ENCODE assay signal across 8 mouse cellular contexts in genomic region chr8:93812566-93813404, GRCm38 (mm10). TPM values are rescaled to one million over a fixed set of nuclear protein-coding genes. Genes with fewer than 3 reads are reported as not detected.
DNase-seq lines count a peak whose midpoint lies in the region; ATAC-seq and TF ChIP-seq lines count a peak whose summit lies in the region.

No protein-coding gene starts in this region.

- TF ChIP-seq CTCF in gastrocnemius, adult 2 months (IDR thresholded peaks at IDR 0.05), result no peak
- TF ChIP-seq CTCF in hindbrain, postnatal 0 days (IDR thresholded peaks at IDR 0.05; ENCODE audit: low read depth), result no peak

- peak overlapping the region; percentile 65 for H3K4me3 ChIP-seq in gastrocnemius, adult 2 months
- H3K4me3 ChIP-seq in megakaryocyte, embryonic 14.5 days (replicated peaks), result peak overlapping the region; percentile 46
- peak overlapping the region; percentile 90 for H3K4me3 ChIP-seq in hindbrain, postnatal 0 days (ENCODE audit: low read length)
- H3K4me3 ChIP-seq in neural tube, embryonic 12.5 days, result peak overlapping the region; percentile 72

- peaks cover 29% of the 10 kb centered on the region for H3K4me1 ChIP-seq in megakaryocyte, embryonic 14.5 days
- H3K4me1 ChIP-seq in hindbrain, postnatal 0 days (ENCODE audit: insufficient read depth, low read length), result peaks cover 11% of the 10 kb centered on the region; the same call in 1 of the 2 replicates
- H3K4me1 ChIP-seq in neural tube, embryonic 12.5 days, result peaks cover 28% of the 10 kb centered on the region

- H3K4me2 ChIP-seq in hindbrain, postnatal 0 days (ENCODE audit: low read depth, low read length), result peak overlapping the region; percentile 92
- peak overlapping the region; percentile 64 for H3K4me2 ChIP-seq in neural tube, embryonic 12.5 days (replicated peaks)

- no peak for DNase-seq in gastrocnemius, adult 2 months
- no peak for DNase-seq in gastrocnemius, adult 8-10 months (ENCODE audit: low spot score in 2 of 2)
- peak; percentile 35 for DNase-seq in hindbrain, postnatal 0 days (ENCODE audit: low spot score)
- no peak for DNase-seq in gastrocnemius, postnatal 4 days (ENCODE audit: low spot score in 2 of 2)

- intact Hi-C loops in gastrocnemius, adult 2 months (cut with DNase I), result loop anchor here (5.0 kb wide), 2 partner anchors 120 to 150 kb away; no protein-coding TSS in a partner anchor

- H3K9ac ChIP-seq in hindbrain, postnatal 0 days (replicated peaks; ENCODE audit: low read length), result peak overlapping the region; percentile 94
- peak overlapping the region; percentile 87 for H3K9ac ChIP-seq in neural tube, embryonic 12.5 days

- ATAC-seq in megakaryocyte, adult 5-6 weeks (ENCODE audit: poor library complexity, severe bottlenecking), result no peak
- peak; percentile 1; the same call in 1 of the 2 replicates for ATAC-seq in hindbrain, postnatal 0 days
- peak; percentile 5; the same call in 1 of the 2 replicates for ATAC-seq in neural tube, embryonic 12.5 days (ENCODE audit: low FRiP score, low read depth)
- ATAC-seq in megakaryocyte-erythroid progenitor cell, adult 5-6 weeks (replicated peaks; ENCODE audit: low FRiP score, low TSS enrichment, poor library complexity, severe bottlenecking), result no peak

- H3K9me3 ChIP-seq in megakaryocyte, embryonic 14.5 days, result peaks cover 7% of the 10 kb centered on the region
- H3K9me3 ChIP-seq in hindbrain, postnatal 0 days (ENCODE audit: low read length), result no peaks in the 10 kb centered on the region
- H3K9me3 ChIP-seq in neural tube, embryonic 12.5 days, result no peaks in the 10 kb centered on the region

- H3K27me3 ChIP-seq in megakaryocyte, embryonic 14.5 days (replicated peaks), result peaks cover 80% of the 10 kb centered on the region
- no peaks in the 10 kb centered on the region for H3K27me3 ChIP-seq in hindbrain, postnatal 0 days (ENCODE audit: insufficient read depth, low read length)
- H3K27me3 ChIP-seq in neural tube, embryonic 12.5 days (replicated peaks), result no peaks in the 10 kb centered on the region

- no peak overlapping the region for H3K27ac ChIP-seq in gastrocnemius, adult 2 months
- H3K27ac ChIP-seq in hindbrain, postnatal 0 days, result peak overlapping the region; percentile 97
- H3K27ac ChIP-seq in neural tube, embryonic 12.5 days, result peak overlapping the region; percentile 34; the same call in 1 of the 2 replicates

- no peaks in the 10 kb centered on the region for H3K36me3 ChIP-seq in megakaryocyte, embryonic 14.5 days (replicated peaks; ENCODE audit: low read length)
- peaks cover 4% of the 10 kb centered on the region; the same call in 1 of the 2 replicates for H3K36me3 ChIP-seq in hindbrain, postnatal 0 days (ENCODE audit: insufficient read depth, low read length)
- peaks cover 5% of the 10 kb centered on the region; the same call in 1 of the 2 replicates for H3K36me3 ChIP-seq in neural tube, embryonic 12.5 days

- 2% methylated on average over 35 of the region's 35 CpGs for WGBS in hindbrain, postnatal 0 days
- WGBS in neural tube, embryonic 12.5 days, result 8% methylated on average over 35 of the region's 35 CpGs

RNA-seq across cellular contexts. Expression of gene Gnao1, which starts 3.0 kb away (rescaled TPM):
- 1 to 10 TPM; 7.5 to 7.7 TPM for total RNA-seq in gastrocnemius, adult 2 months (2021)
- total RNA-seq in gastrocnemius, adult 8-10 months (2022), result 1 to 10 TPM; 3.5 to 5.0 (median 4.5) TPM
- not detected in 2 replicates for polyA plus RNA-seq in megakaryocyte, embryonic 14.5 days (2012; ENCODE audit: insufficient read depth, low replicate concordance)
- 0.41 TPM in 1 of 2 replicates, not detected in the other for total RNA-seq in megakaryocyte, adult 5-6 weeks (2015)
- total RNA-seq in megakaryocyte, adult 5-6 weeks (2017), result not detected in 2 replicates
- total RNA-seq in hindbrain, postnatal 0 days (2014; rRNA removed), result 291 and 301 TPM in 2 replicates
- polyA plus RNA-seq in hindbrain, postnatal 0 days (2015; fragmentation: Nextera tagmentation; extraction: Ambion mirVana), result 230 and 244 TPM in 2 replicates
- 90.6 and 92.7 TPM in 2 replicates for polyA plus RNA-seq in neural tube, embryonic 12.5 days (2016; fragmentation: Nextera tagmentation; extraction: Ambion mirVana)
- total RNA-seq in gastrocnemius, postnatal 4 days (2021), result 10 to 100 TPM; 13.4 TPM
- not detected in 2 replicates for total RNA-seq in megakaryocyte-erythroid progenitor cell, adult 5-6 weeks (2014; fragmentation: Nextera tagmentation)
- total RNA-seq in megakaryocyte-erythroid progenitor cell, adult 5-6 weeks (2017), result not detected in 2 replicates

Comparison
In these comparisons a context has a peak if more than half of its experiments do, and no peak if none do; other contexts are left out.
1. ATAC-seq: peak in hindbrain, postnatal 0 days (single experiment) and neural tube, embryonic 12.5 days (single experiment); none in megakaryocyte, adult 5-6 weeks (single experiment) and megakaryocyte-erythroid progenitor cell, adult 5-6 weeks (single experiment).
2. RNA of gene Gnao1, which starts 3.0 kb away (total RNA-seq): 291 to 301 TPM in hindbrain, postnatal 0 days; 13.4 TPM in gastrocnemius, postnatal 4 days, 7.5 to 7.7 TPM in gastrocnemius, adult 2 months, 3.5 to 5.0 TPM in gastrocnemius, adult 8-10 months, 0.41 TPM in megakaryocyte, adult 5-6 weeks and not detected in megakaryocyte-erythroid progenitor cell, adult 5-6 weeks; every median in the first group is over 10 times any median in the second.
3. Peak in every context shown above with its lines, with median percentiles within 50 percentile points of each other: H3K4me3 ChIP-seq.